Mouse (Mus musculus) limb, embryonic 13.5 days (tissue): Measurements from ENCODE around the gene Psd. TPM values are rescaled to one million over a fixed set of nuclear protein-coding genes. Genes with fewer than 3 reads are reported as not detected.

Source experiments
- ATAC-seq: fragments of 200-750 bp; cut with Nextera tagmentation; 2 replicates; pipeline ENCODE4 v1.8.0; 2017; ENCODE audit warnings: low read depth, moderate number of reproducible peaks, moderate TSS enrichment; ENCODE audit not compliant: low FRiP score
- H3K27ac ChIP-seq: fragments of 300-500 bp; sonication (generic); 2 replicates; pipeline ENCODE4 v1.5.1; 2015; ENCODE audit warnings: inconsistent platforms, mild to moderate bottlenecking, moderate library complexity
- H3K27me3 ChIP-seq: fragments of 300-500 bp; sonication (generic); 2 replicates; pipeline ENCODE4 v1.6.1; 2015; ENCODE audit warnings: mild to moderate bottlenecking, inconsistent platforms
- H3K36me3 ChIP-seq: fragments of 300-500 bp; sonication (generic); 2 replicates; pipeline ENCODE4 v1.6.1; 2015; ENCODE audit warnings: inconsistent platforms, mild to moderate bottlenecking, moderate library complexity
- H3K4me1 ChIP-seq: fragments of 300-500 bp; sonication (generic); 2 replicates; pipeline ENCODE4 v1.6.1; 2015; ENCODE audit warnings: inconsistent platforms
- H3K4me2 ChIP-seq: fragments of 300-500 bp; sonication (generic); replicated peaks from 2 replicates; pipeline ENCODE4 v1.6.1; 2015; ENCODE audit warnings: inconsistent platforms, mild to moderate bottlenecking, moderate library complexity
- H3K4me3 ChIP-seq: fragments of 300-500 bp; sonication (generic); 2 replicates; pipeline ENCODE4 v1.5.1; 2015; ENCODE audit warnings: moderate library complexity, mild to moderate bottlenecking, inconsistent platforms
- H3K9ac ChIP-seq: fragments of 300-500 bp; sonication (generic); 2 replicates; pipeline ENCODE4 v1.6.1; 2015; ENCODE audit warnings: mild to moderate bottlenecking, inconsistent platforms
- H3K9me3 ChIP-seq: fragments of 300-500 bp; sonication (generic); 2 replicates; pipeline ENCODE4 v1.6.1; 2016; ENCODE audit warnings: inconsistent platforms
- WGBS: fragments of 180-500 bp; shearing (Covaris S2); methylation state at CpG from one replicate; pipeline ENCODE4 v1.1.7; 2015; 5-methylcytosine and 5-hydroxymethylcytosine counted together
- polyA plus RNA-seq: library from polyadenylated mRNA; unstranded; fragments of >200 nt; fragmentation: Nextera tagmentation; extraction: Ambion mirVana; gene quantifications from 2 replicates; pipeline ENCODE4 v1.2.1, GENCODE M21; 2015

The Psd gene
- polyA plus RNA-seq, 1 experiment from 2014 or later, result 4.1 TPM

DNA sequence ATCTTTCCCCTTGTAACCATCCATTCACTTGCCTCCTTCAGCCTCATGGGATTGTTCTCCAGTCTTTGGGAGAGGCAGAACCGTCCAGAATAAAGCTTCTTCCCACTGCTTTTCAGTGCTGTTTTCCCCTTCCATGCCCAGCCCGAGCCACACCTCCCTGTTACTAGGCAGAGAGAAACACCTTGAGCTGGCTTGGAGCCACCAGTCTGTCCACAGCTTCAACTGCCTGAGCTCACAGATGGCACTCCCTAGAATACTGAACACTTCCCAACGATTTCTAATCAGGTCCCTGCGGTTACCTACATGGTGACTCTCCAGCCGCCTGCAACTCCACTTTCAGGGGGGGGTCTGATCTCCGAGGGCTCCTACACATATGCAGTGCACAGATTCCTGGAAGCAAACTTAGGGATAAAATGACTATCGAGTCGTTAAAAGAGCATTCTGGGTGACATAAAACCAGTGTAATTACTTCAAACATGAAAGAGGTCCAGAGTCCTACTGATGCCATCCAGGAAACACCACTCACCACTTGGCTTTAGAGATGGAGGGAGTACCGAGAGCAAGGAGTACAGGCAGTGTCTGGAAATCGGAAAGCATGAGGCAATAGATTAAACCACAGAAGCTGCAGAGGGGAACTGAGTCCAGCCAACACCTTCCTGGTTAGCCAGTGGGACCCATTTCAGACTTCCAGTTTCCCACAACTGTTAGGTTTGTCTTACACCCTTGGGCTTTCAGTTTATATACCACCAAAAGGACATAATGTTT, 23.4 kb upstream of the Psd start, which contains the start of gene 2310034G01Rik:
TSS of gene 2310034G01Rik (minus strand) at position 135 of the 765 bp plus-strand sequence.
- 0 out of 2 replicates have a peak, but pooled peaks cover 7% of the 10 kb centered on the region for H3K27me3 ChIP-seq
- peak within 1 kb of the TSS; percentile 78 for H3K4me2 ChIP-seq
- no peaks in the 10 kb centered on the region for H3K9me3 ChIP-seq
- 48% methylated on average over 10 of the region's 10 CpGs for WGBS
- peak within 1 kb of the TSS; percentile 66 for H3K27ac ChIP-seq
- no peaks in the 10 kb centered on the region for H3K36me3 ChIP-seq
- peak within 1 kb of the TSS; percentile 74 for H3K4me3 ChIP-seq
- ATAC-seq, result no peak
- peaks cover 15% of the 10 kb centered on the region for H3K4me1 ChIP-seq
- peak within 1 kb of the TSS; percentile 80 for H3K9ac ChIP-seq

DNA sequence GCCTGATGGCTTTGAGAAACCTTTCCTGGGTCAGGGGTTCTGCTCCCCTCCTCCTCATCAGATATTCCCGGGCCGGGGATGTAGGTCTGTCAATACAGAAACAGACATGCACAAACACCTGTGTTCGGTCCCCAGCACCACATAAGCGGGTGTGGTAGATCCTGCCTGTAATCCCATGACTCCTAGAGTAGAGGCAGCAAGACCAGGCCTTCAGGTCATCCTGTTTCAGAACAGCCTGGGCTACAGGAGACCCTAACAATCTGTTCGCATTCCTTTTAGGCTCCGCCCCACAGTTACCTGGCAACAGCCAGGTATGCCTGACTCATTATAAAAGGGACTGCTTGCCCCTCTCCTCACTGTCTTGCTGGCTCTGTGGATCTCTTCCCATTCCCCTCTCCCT, 22.6 kb upstream of the Psd start:
- Histone ChIP-seq H3K27ac (no peak overlapping the region; the same call in 1 of the 2 replicates), H3K9ac (peak overlapping the region; percentile 80), H3K4me1 (peaks cover 15% of the 10 kb centered on the region), H3K36me3 (no peaks in the 10 kb centered on the region), H3K27me3 (peaks cover 7% of the 10 kb centered on the region; the same call in 1 of the 2 replicates), H3K9me3 (no peaks in the 10 kb centered on the region), H3K4me2 (peak overlapping the region; percentile 78), H3K4me3 (peak overlapping the region; percentile 74)
- 31% methylated on average over 6 of the region's 6 CpGs for WGBS
- ATAC-seq, result peak; percentile 22

DNA sequence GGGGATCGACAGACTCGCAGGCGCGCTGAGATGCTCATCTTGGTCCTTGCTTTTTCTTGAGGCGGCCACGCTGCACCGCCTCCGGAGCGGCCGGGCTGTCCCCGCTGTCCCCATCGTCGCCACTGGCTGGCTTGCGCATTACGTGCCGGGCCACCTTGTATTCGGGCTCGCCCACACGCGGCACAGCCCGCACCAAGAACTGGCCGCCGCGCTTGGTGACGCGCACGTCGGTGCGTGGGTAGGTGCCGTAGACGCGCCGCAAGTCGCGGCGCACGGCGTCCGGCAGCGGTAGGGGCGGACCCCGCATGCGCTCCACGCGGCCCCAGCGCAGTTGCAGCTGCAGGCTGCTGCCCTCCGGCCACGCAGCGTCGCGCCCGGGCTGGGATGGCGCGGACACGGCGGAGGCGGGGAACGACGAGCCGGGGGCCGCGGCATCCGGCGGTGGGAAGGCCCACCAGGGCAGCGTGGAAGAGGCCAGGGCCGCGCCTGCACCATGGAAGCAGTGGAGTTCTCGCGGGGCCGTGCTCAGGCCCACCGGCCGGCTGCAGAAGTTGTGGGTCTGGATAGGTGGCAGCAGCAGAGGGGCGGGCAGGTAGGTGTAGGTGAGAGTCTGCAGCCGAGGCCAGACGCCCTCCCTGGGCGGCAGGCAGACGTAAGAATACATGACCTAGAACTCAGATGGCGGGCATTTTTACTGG, 22.0 kb upstream of the Psd start:
- H3K4me2 ChIP-seq, result peak overlapping the region; percentile 78
- peak overlapping the region; percentile 66 for H3K27ac ChIP-seq
- H3K4me1 ChIP-seq, result peaks cover 15% of the 10 kb centered on the region
- H3K4me3 ChIP-seq, result peak overlapping the region; percentile 74
- under 1% methylated on average over 78 of the region's 78 CpGs for WGBS
- H3K36me3 ChIP-seq, result no peaks in the 10 kb centered on the region
- H3K9ac ChIP-seq, result peak overlapping the region; percentile 80
- peak; percentile 87 for ATAC-seq
- H3K9me3 ChIP-seq, result no peaks in the 10 kb centered on the region
- peaks cover 7% of the 10 kb centered on the region; the same call in 1 of the 2 replicates for H3K27me3 ChIP-seq

DNA sequence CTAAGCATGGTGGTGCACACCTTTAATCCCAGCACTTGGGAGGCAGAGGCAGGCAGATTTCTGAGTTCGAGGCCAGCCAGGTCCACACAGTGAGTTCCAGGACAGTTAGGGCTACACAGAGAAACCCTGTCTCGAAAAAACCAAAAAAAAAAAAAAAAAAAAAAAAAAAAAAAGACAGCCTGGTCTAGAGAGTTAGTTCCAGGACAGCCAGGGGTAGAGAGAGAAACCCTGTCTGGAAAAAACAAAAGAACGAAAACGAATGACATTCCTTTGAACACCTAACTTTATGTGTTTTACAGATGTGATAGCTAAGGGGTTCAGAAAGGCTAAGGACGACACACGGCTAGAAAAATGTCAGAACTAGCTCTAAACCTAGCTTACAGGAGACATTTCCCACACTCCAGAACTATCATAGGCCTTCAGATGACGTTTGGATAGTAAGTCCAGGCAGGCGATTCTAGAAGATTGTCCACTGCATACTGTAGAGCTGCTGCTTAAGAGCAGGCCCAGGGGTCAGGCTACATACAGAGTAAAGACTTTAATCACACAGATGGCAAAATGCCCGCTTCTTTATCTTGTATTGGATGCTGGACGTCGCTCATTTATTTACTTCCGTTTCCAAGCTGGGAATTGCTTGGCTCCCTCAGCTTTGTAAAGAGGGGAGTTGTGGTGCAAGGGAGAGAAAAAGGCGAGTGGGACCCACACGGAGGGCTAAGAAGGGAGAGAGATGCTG, 21.1 kb upstream of the Psd start:
- peak overlapping the region; percentile 74 for H3K4me3 ChIP-seq
- no peaks in the 10 kb centered on the region for H3K9me3 ChIP-seq
- WGBS, result 26% methylated on average over 14 of the region's 14 CpGs
- peak overlapping the region; percentile 66; the same call in 1 of the 2 replicates for H3K27ac ChIP-seq
- H3K9ac ChIP-seq, result peak overlapping the region; percentile 80
- peaks cover 15% of the 10 kb centered on the region for H3K4me1 ChIP-seq
- peak overlapping the region; percentile 78 for H3K4me2 ChIP-seq
- peaks cover 7% of the 10 kb centered on the region; the same call in 1 of the 2 replicates for H3K27me3 ChIP-seq
- H3K36me3 ChIP-seq, result no peaks in the 10 kb centered on the region
- ATAC-seq, result no peak

DNA sequence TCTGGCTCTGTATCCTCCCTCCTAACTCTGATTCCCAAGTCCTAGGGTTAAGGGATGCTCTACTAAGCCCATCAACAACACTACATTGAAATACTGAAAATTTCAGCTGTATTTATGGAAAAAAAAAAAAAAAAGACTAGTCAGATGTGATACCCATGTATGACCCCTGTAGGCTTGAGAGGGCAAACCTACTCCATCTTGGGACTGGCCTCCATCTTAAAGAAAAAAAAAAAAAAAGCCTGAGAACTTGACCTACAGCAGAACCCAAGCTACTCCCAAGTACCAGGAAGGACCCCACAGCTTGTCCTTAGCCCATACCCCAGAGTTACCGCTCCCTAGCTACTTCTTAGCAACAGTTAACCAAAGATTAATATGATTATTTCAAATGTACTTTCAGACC, 20.2 kb upstream of the Psd start:
- peaks cover 15% of the 10 kb centered on the region for H3K4me1 ChIP-seq
- H3K27me3 ChIP-seq, result peaks cover 7% of the 10 kb centered on the region; the same call in 1 of the 2 replicates
- WGBS, result 97% methylated on average over 1 of the region's 1 CpGs
- no peak for ATAC-seq
- H3K9me3 ChIP-seq, result no peaks in the 10 kb centered on the region
- H3K4me3 ChIP-seq, result no peak overlapping the region
- no peak overlapping the region for H3K9ac ChIP-seq
- H3K4me2 ChIP-seq, result no peak overlapping the region
- H3K27ac ChIP-seq, result no peak overlapping the region
- no peaks in the 10 kb centered on the region for H3K36me3 ChIP-seq

DNA sequence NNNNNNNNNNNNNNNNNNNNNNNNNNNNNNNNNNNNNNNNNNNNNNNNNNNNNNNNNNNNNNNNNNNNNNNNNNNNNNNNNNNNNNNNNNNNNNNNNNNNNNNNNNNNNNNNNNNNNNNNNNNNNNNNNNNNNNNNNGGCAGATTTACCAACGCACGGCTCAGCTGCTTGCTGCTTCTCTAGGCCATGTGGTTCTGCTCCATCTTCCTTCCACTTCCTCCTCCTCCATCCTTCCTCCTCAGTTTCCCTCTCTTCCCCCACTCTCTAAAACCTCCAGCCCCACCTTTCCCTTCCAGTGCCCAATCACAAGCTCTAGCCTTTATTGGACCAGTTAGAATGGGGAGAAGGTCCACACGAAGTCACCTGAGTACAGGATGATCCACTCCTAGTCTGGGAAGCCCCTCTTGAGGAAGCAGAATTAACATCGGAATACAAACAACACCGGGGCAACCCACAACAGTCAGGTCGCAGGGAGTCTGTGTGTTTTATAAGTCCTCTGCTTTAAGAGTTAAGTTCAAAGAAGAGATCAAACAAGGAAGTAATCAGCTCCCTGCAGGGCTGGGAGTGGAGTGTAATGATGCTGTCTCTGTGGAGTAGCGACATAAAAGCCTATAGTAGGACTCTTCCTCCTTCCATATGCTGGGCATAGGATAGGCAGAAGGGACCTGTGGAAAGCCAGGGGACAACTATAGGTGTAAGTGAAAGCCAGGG, 17.9 kb upstream of the Psd start:
- ATAC-seq, result no peak
- H3K9me3 ChIP-seq, result no peaks in the 10 kb centered on the region
- no peaks in the 10 kb centered on the region; the same call in 1 of the 2 replicates for H3K27me3 ChIP-seq
- H3K36me3 ChIP-seq, result no peaks in the 10 kb centered on the region
- peak overlapping the region; percentile 25; the same call in 1 of the 2 replicates for H3K9ac ChIP-seq
- no peak overlapping the region for H3K27ac ChIP-seq
- H3K4me1 ChIP-seq, result peaks cover 11% of the 10 kb centered on the region
- H3K4me3 ChIP-seq, result no peak overlapping the region
- no peak overlapping the region for H3K4me2 ChIP-seq
- WGBS, result 9% methylated on average over 7 of the region's 7 CpGs

DNA sequence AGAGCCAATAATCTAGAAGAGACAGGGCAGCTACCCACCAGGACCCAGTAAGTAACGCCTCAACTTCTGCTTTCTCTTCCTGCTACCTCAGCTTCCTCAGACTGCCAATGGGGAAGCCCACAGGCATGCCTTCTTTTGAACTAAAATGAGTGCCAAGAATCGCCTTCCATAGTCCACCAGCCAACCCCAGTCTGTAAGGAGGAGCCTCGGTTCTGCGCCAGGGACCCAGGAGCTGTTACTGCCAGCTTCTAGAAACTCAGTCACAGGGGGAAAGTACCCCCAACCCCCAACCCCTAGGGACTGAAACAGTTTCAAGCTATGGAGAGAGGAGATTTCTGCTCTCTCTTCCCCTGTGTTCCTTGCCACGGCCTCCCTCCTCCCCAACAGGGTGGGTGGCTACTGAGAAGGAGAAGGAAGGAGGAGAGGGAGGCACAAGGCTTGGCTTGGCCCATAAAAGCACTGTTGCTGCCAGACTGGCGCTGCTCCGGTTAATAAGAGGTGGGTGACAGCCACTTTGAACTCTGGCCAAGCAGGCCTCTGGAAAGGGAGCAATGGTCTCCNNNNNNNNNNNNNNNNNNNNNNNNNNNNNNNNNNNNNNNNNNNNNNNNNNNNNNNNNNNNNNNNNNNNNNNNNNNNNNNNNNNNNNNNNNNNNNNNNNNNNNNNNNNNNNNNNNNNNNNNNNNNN, 12.5 kb upstream of the Psd start:
- H3K27me3 ChIP-seq, result no peaks in the 10 kb centered on the region
- H3K9ac ChIP-seq, result no peak overlapping the region
- no peak overlapping the region for H3K4me3 ChIP-seq
- peak overlapping the region; percentile 81; the same call in 1 of the 2 replicates for H3K4me2 ChIP-seq
- no peak for ATAC-seq
- peak overlapping the region; percentile 40; the same call in 1 of the 2 replicates for H3K27ac ChIP-seq
- 65% methylated on average over 7 of the region's 7 CpGs for WGBS
- H3K4me1 ChIP-seq, result peaks cover 22% of the 10 kb centered on the region
- no peaks in the 10 kb centered on the region for H3K36me3 ChIP-seq
- no peaks in the 10 kb centered on the region for H3K9me3 ChIP-seq

DNA sequence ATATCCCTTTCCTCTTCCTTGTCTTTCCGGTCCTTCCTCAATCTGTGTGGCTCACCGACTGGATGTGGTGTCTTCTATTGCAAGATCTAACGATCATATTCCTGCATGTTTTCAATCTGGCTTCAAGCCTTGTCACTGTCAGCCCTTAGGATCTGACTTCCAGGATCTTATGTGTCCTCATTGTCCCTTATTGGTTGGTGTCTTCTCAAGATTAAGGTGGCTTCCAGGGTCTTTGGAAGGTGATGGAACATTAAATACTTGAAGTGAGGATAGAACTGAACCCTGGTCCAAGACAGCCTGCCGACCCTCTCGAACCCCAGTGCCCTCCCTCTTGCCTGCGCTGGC, 12.0 kb upstream of the Psd start:
- no peaks in the 10 kb centered on the region for H3K36me3 ChIP-seq
- H3K4me3 ChIP-seq, result peak overlapping the region; percentile 81
- WGBS, result 52% methylated on average over 6 of the region's 6 CpGs
- H3K27ac ChIP-seq, result no peak overlapping the region
- peaks cover 22% of the 10 kb centered on the region for H3K4me1 ChIP-seq
- ATAC-seq, result no peak; the same call in 1 of the 2 replicates
- H3K9ac ChIP-seq, result no peak overlapping the region
- H3K9me3 ChIP-seq, result no peaks in the 10 kb centered on the region
- no peaks in the 10 kb centered on the region for H3K27me3 ChIP-seq
- peak overlapping the region; percentile 81 for H3K4me2 ChIP-seq

DNA sequence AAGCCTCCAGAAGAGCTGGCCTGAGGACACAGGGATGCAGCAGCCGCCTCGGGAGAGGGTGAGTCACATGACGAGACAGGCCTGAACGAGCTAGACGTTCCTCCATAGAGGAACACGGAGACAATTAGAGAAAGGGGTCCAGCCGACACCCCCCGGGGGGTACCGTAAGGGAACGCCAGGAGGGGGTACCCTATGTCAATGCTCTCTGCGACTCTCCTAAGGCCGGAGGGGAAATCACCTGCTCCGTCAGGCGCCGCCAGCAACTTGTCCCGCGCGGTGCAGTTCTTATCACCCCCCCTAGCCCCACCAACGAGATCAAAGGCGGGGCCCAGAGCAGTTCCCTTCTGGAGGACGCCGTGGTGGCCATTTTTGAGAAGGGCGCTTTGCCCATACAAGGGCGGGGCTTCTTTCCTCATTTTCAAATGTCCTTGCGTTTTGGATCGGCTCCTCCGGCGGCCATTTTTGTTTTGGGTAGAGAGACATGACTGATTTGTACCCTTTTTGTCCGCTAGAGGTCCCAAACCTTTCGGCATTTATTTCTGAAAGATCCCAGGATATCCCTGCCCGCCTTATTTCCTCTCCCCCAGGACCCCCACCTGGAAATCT, 11.5 kb upstream of the Psd start, which contains the start of gene Cuedc2:
TSS of gene Cuedc2 (minus strand) at position 372 of the 606 bp plus-strand sequence.
- peak within 1 kb of the TSS; percentile 81 for H3K4me3 ChIP-seq
- peak within 1 kb of the TSS; percentile 40; the same call in 1 of the 2 replicates for H3K27ac ChIP-seq
- under 1% methylated on average over 31 of the region's 31 CpGs for WGBS
- H3K4me2 ChIP-seq, result peak within 1 kb of the TSS; percentile 81
- H3K9ac ChIP-seq, result peak within 1 kb of the TSS; percentile 84
- no peaks in the 10 kb centered on the region for H3K9me3 ChIP-seq
- no peaks in the 10 kb centered on the region for H3K36me3 ChIP-seq
- peak; percentile 89 for ATAC-seq
- peaks cover 22% of the 10 kb centered on the region for H3K4me1 ChIP-seq
- H3K27me3 ChIP-seq, result no peaks in the 10 kb centered on the region

DNA sequence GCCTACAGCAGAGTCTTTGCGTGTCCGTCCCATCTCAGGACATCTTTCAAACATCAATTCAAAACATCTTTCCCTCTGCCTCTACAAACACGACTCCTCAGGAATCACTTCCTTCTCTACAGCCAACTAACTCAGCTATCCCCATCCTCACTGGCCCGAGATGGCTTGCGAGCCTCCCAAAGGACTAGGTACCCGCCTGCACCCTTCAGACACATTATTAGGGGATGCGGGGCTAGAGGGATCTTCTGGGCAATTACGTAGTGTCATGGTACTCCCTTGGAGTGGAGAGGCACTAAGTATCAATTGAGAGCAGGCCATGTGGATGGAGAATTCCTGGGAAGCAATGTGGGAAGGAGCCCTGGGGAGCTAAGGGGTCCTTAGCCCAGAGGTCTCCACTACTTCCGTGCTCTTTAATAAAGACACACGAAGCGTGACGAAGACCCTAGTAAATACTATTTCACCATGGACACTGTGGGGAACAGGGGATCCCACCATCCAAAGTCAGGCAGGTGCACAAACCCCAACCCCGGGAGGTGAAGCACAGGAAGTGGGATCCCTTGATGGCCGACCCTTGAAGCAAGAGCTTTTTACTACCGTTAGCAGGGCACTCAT, 10.9 kb upstream of the Psd start:
- Histone ChIP-seq H3K36me3 (no peaks in the 10 kb centered on the region), H3K4me2 (peak overlapping the region; percentile 81), H3K9ac (peak overlapping the region; percentile 84), H3K27me3 (no peaks in the 10 kb centered on the region), H3K4me1 (peaks cover 22% of the 10 kb centered on the region), H3K4me3 (peak overlapping the region; percentile 81), H3K27ac (no peak overlapping the region), H3K9me3 (no peaks in the 10 kb centered on the region)
- whole genome bisulfite sequencing, result 38% methylated on average over 15 of the region's 15 CpGs
- no peak for ATAC-seq
